Mouse (Mus musculus) gastrocnemius, postnatal 4 days (tissue): Measurements from ENCODE around the gene Fam24b. TPM values are rescaled to one million over a fixed set of nuclear protein-coding genes. Genes with fewer than 3 reads are reported as not detected.

ENCODE experiments used
- DNase-seq, 2 experiments: peaks; one replicate each; pipeline ENCODE4 v3.0.0; 2021 to 2022; ENCODE audit warnings: low spot score in 2 of 2, mixed read lengths in 2 of 2
- long read RNA-seq, 2 experiments: library from polyadenylated mRNA; stranded (forward); transcript quantifications; one replicate each; pipeline ENCODE4 v2.0.0; 2021
- total RNA-seq, 2 experiments: library from RNA; stranded (reverse); gene quantifications; 2 replicates each; pipeline ENCODE4 v1.2.3; 2021

Gene Fam24b
- total RNA-seq, result not detected
- long read RNA-seq, experiment 1, result 0 reads
- long read RNA-seq, experiment 2, result 0 reads

DNA sequence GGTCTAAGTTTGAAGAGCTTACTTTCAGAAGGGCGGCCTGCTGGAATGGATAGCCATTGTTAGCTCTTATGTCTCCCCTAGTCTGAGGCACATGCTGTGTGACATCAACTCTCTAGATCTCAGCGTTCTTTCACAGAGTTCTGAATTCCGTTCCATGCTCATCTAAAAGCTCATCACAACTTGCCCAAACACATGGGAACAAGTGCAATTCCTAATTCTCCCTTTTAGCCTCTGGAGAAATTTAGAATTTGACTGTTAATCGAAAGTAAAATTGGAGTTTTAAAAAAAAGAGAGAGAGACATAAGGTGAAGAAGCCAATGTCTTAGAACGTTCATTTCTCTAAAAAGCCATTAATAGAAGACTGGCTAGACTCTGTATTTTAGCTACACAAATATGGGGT, at the start of gene Fam24b:
TSS of gene Fam24b (minus strand) at position 101 of the 400 bp plus-strand sequence.
- DNase-seq, result no peak

GRCm38 (mm10) chr7:131371880-131372651, 42.8 kb upstream of the Fam24b start:
- DNase-seq, result no peak

GRCm38 (mm10) chr7:131371470-131371860, 42.1 kb upstream of the Fam24b start:
- no peak for DNase-seq

GRCm38 (mm10) chr7:131370648-131371469, 41.5 kb upstream of the Fam24b start, which contains the start of gene Pstk:
Gene Pstk (plus strand): TSS chr7:131371141.
- peak; percentile 76 to 89 for DNase-seq

- no peak for DNase-seq
Observed at GRCm38 (mm10) chr7:131364131-131364530, 34.8 kb upstream of the Fam24b start.

GRCm38 (mm10) chr7:131362615-131363300, 33.4 kb upstream of the Fam24b start, which contains the start of gene 2310057M21Rik:
Gene 2310057M21Rik (minus strand): TSS chr7:131362759.
- DNase-seq, result peak; percentile 87 to 93

- peak in 1 of 2 experiments; percentile 47 for DNase-seq
Observed at GRCm38 (mm10) chr7:131362269-131362614, 32.9 kb upstream of the Fam24b start.

DNA sequence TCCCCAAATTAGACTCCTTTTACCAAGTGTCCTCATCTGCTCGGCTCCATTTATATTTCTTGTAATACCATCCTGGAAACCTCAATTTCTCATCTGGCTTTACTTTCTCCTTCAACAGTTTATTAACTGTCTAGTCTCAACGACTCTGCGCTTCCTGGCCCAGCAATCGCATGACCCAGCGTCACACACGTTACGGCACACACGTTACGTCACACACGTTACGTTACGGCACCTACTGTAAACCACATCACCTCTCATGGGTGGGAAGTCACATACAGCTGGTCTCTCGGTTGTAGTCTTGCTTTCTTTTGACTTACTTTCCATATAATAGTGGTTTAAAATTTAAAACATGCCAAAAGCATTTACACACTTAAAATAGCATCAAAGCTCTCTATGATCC, 26.8 kb upstream of the Fam24b start:
- no peak for DNase-seq

DNA sequence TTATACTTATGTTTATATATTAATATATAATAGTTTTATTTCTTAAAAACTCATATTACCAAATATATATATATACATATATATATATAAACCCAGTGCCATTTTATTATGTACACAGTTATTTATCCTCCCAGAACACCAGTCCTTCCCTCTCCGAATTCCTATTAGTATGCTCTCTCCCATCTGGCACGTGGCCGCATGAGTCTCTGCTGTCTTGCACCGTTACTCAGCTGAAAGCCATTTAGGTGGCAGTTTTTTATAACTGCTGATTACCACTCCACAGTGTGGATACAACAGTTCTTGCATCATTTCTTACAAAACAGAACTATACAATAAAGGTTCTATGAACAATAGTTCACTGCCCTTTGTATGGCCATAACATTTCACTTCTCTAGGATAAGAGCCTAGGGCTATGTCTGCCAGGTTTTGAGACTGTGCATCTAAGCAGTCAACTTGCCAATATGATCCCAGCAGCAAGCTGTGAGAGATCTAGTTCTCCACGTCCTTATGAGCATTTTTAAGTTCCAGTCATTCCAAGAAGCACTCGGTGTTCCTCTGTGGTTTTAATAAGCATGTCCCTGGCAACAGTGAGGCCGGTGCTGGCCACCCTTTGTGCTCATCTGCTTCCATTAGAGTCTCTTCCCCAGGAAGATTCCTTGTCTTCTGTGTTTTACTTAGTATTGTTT, 16.7 kb upstream of the Fam24b start:
- DNase-seq, result no peak

DNA sequence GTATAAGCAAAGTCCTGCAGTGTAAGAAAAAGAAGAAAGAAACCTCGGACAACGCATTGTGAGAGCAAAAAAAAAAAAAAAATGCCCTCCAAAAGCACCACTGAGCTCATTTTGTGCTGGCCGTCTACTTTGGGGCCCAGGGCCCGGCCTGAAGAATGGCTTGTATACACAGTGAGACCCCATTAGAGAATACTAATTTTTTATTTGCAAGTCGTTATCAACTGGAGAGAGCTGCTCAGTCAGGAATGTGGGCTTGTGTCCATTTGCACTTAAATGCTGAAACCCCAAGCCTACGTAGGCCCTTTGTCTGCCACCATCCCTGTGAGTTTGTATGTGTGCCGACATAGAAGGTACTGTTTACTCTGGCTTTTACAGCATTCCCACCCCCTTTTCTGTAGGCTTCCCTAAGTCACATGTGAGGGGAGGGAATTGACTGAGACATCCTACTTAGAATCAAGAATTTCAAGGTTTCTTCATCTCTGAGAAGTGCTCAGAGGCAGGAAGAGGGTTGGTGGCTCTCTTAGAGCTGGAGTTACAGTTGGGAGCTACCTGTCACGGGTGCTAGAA, 8.3 kb upstream of the Fam24b start:
- no peak for DNase-seq

GRCm38 (mm10) chr7:131333564-131333963, 4.2 kb upstream of the Fam24b start, which contains the start of gene Fam24a:
Gene Fam24a (plus strand): TSS chr7:131333864.
- no peak for DNase-seq

DNA sequence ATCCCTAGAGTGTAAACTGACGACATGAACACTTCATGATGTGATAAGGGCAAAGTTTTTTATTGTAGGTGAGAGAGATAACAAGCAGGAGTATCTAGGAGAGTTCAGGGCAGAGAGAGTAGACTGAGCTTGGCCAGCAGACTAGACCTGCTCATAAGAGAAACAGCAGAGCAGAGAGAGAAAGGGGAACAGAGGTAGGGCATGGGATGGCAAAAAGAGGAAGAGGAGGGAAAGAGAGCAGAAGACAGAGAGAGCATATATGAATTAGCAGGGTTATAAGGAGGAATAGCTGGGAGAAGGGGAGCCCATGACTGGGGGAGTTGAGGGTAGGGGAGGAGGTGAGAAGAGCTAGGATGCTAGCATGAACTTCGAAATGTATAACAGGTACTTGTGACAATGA, 2.4 kb upstream of the Fam24b start:
- no peak for DNase-seq

DNA sequence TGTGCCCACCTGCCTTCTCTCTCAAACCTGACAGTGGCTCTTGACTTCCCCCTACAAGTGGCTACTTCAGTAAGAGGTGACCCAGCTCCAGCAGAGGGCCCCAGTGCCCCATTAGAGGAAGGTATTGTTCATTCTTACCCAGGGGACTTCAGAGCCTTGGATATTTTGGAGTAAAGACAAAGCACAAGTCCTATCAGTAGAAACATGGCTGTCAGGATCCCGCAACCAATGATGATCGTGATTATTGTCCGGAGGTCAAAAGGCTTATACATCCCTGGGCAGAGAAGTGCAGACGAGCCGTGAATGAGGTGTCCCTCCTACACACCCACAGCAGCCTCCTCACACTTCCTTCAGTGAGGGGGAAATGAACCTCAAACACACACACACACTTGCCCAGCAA, 2.3 kb downstream of the Fam24b start:
- DNase-seq, result no peak

DNA sequence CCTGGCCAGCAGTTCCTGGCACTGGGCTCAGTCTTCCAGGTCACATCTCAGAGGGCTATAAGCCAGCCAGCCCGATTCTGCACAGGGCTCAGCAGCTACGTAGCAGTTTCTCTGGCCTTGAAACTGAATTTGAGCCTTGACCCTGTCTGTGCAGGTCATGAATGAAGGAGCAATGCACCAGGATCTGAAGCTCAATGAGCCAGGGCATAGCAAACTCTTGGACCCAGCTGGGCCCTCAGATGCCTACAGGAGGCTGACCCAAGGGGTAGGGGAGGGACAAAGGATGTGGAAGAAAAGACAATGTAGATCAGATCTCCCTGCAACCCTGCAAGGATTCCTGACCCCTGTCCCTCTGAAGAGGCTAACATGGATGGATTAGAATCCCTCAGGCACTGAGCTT, 7.1 kb downstream of the Fam24b start, which contains the start of gene Cuzd1:
TSS of gene Cuzd1 (minus strand) at position 101 of the 400 bp plus-strand sequence.
- no peak for DNase-seq

- DNase-seq, result no peak
Observed at GRCm38 (mm10) chr7:131318340-131318739, 11.0 kb downstream of the Fam24b start.

DNA sequence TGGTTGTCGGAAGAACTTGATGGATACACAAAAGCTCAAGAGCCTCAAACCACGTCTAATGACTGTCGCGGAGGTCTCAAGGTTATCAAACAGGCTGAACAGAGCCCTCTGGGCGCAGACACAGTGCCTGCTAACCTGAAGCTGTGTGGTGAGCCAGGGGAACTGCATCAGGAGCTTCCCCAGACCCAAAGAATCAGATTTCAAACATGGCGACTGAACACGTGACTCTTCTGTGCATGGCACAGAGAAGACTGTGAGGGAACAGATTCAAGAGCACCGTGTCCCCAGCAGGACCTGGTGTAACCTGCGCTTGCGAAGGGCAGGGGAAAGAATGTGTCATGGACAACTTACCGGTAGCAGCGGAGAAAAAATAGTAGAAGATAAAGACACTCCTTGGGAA, 11.7 kb downstream of the Fam24b start:
- DNase-seq, result no peak

- DNase-seq, result no peak
Observed at GRCm38 (mm10) chr7:131314493-131314892, 14.8 kb downstream of the Fam24b start.

DNA sequence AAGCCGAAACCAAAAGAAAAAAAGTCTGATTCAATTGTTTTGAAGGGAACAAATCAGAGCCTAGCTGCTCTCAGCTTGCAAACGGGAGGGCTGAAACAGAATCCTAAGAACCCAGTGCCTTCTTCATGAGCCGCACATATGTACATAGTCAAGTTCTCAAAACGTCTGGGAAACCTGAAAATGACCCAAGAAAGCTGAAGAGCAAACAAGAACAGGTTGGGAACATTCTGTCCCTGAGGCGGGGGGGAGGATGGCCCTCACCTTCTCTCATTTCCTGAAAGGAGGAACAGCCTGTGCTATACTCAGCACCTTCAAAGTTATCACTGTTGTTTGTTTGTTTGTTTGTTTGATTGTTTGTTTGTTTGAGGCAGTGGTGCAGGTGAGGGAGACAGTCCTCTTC, 22.6 kb downstream of the Fam24b start:
- no peak for DNase-seq

- no peak for DNase-seq
Observed at GRCm38 (mm10) chr7:131303340-131303739, 26.0 kb downstream of the Fam24b start.

DNA sequence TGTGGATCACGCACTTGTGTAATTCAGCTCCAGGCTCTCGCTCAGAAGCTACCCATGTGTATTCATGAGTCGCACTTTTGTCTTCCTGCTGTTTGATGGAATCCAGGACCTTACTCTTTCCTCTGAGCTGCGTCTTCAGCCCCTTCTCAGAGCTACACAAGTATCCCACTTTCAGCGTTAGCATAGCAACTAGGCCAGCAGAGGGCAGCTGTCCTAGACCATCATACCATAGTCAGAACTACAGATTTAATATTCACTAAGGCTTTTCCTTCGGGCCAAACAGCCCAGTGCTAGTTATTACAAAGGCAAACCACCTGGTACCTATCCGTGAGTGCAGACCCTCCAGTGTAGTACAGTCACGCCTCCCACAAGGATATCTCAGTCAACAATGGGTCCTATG, 32.2 kb downstream of the Fam24b start:
- no peak for DNase-seq
